Comparison of ENCODE assay signal across 9 mouse cellular contexts in the genomic region with DNA sequence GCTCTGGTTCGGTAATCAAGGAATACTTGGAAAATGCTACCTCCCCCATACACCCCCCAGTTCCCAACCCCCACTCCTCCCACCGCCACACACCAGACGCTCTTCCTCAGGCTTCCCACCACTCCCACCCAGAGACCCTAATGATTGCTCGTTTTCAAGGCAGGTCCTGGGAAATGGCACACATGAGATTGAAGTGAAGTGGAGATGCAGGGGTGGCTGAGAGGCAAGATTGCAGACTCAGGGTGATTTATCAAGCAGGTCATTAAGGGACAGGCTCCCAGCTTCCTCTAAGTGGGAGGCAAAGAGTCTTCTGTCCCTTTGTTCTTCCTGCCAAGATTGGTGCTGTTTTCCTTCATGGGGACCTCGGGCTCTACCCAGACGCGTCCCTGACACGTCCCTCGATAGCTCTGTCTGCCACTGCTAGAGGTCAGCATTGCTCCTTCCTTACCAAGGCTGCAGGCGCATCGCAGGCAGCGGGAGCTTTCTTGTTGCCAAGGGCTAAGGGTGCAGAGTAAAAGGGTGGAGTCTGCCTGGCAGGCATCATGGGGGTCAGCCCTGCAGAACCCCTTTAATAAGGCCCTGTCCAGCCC.
DNase-seq lines count a peak whose midpoint lies in the region; ATAC-seq and TF ChIP-seq lines count a peak whose summit lies in the region.
"Had no signal": no experiment of that assay in that cellular context is flagged by ENCODE, and none has a peak within 500 bp of the region (broad histone marks: within the 10 kb centered on the region; RNA-seq: fewer than 3 reads in every experiment).

No protein-coding gene starts in this region.

- peak overlapping the region; percentile 28; the same call in 1 of the 2 replicates for H3K27ac ChIP-seq in embryonic facial prominence, embryonic 14.5 days (replicated peaks; ENCODE audit: low read depth, low read length)
- H3K27ac ChIP-seq in hindbrain, embryonic 13.5 days, result 0 out of 2 replicates have a peak overlapping the region, but pooled peaks have one; percentile 5
- no peak overlapping the region for H3K27ac ChIP-seq in lung, postnatal 0 days (ENCODE audit: low read length)
- H3K27ac ChIP-seq in stomach, embryonic 16.5 days (ENCODE audit: low read length), result no peak overlapping the region

- ATAC-seq in embryonic facial prominence, embryonic 14.5 days (ENCODE audit: low read depth), result no peak; the same call in 1 of the 2 replicates
- ATAC-seq in hindbrain, embryonic 13.5 days (ENCODE audit: low FRiP score), result peak; percentile 67
- ATAC-seq in lung, postnatal 0 days, result peak; percentile 56
- peak; percentile 34; the same call in 1 of the 2 replicates for ATAC-seq in stomach, embryonic 16.5 days (ENCODE audit: insufficient read depth, low FRiP score)
- no peak for ATAC-seq in inflammation-experienced regulatory T-cells, adult 6 months

- H3K4me3 ChIP-seq in embryonic facial prominence, embryonic 14.5 days (ENCODE audit: low read depth, low read length), result no peak overlapping the region
- no peak overlapping the region for H3K4me3 ChIP-seq in hindbrain, embryonic 13.5 days
- no peak overlapping the region for H3K4me3 ChIP-seq in lung, postnatal 0 days (ENCODE audit: low read depth, low read length)
- H3K4me3 ChIP-seq in stomach, embryonic 16.5 days (replicated peaks; ENCODE audit: low read length), result no peak overlapping the region
- H3K4me3 ChIP-seq: erythroblast, embryonic 14.5 days had no signal

- DNase-seq in heart, adult 11 months, result peak; percentile 95
- DNase-seq in heart, adult 8-10 months (ENCODE audit: low spot score), result no peak
- DNase-seq in adrenal gland, postnatal 14 days, result peak; percentile 76
- DNase-seq in embryonic facial prominence, embryonic 14.5 days (ENCODE audit: low spot score), result peak; percentile 60
- DNase-seq in lung, postnatal 0 days (ENCODE audit: low spot score), result peak; percentile 70

- peak; percentile 64 for TF ChIP-seq CTCF in lung, postnatal 0 days (IDR thresholded peaks at IDR 0.05)

- H3K36me3 ChIP-seq in embryonic facial prominence, embryonic 14.5 days (ENCODE audit: control insufficient read depth, insufficient read depth, low read length), result no peaks in the 10 kb centered on the region
- no peaks in the 10 kb centered on the region for H3K36me3 ChIP-seq in hindbrain, embryonic 13.5 days
- H3K36me3 ChIP-seq in lung, postnatal 0 days (ENCODE audit: insufficient read depth, low read length), result no peaks in the 10 kb centered on the region
- H3K36me3 ChIP-seq in stomach, embryonic 16.5 days (ENCODE audit: control insufficient read depth, insufficient read depth, low read length), result no peaks in the 10 kb centered on the region

- H3K9me3 ChIP-seq in embryonic facial prominence, embryonic 14.5 days (ENCODE audit: control insufficient read depth, low read length), result no peaks in the 10 kb centered on the region
- no peaks in the 10 kb centered on the region for H3K9me3 ChIP-seq in hindbrain, embryonic 13.5 days
- no peaks in the 10 kb centered on the region for H3K9me3 ChIP-seq in lung, postnatal 0 days (ENCODE audit: low read length)
- H3K9me3 ChIP-seq in stomach, embryonic 16.5 days (replicated peaks; ENCODE audit: control insufficient read depth, low read length), result no peaks in the 10 kb centered on the region

- H3K4me2 ChIP-seq in embryonic facial prominence, embryonic 14.5 days (ENCODE audit: low read depth, low read length), result no peak overlapping the region
- H3K4me2 ChIP-seq in hindbrain, embryonic 13.5 days, result peak overlapping the region; percentile 19; the same call in 1 of the 2 replicates
- H3K4me2 ChIP-seq in lung, postnatal 0 days (replicated peaks; ENCODE audit: low read depth, low read length), result no peak overlapping the region
- H3K4me2 ChIP-seq in stomach, embryonic 16.5 days (ENCODE audit: low read depth, low read length), result no peak overlapping the region

- 18% methylated on average over 12 of the region's 12 CpGs for WGBS in embryonic facial prominence, embryonic 14.5 days
- 13% methylated on average over 12 of the region's 12 CpGs for WGBS in hindbrain, embryonic 13.5 days
- WGBS in lung, postnatal 0 days, result 26% methylated on average over 12 of the region's 12 CpGs
- WGBS in stomach, embryonic 16.5 days, result 26% methylated on average over 12 of the region's 12 CpGs

- H3K27me3 ChIP-seq in embryonic facial prominence, embryonic 14.5 days (replicated peaks; ENCODE audit: control insufficient read depth, insufficient read depth, low read length), result no peaks in the 10 kb centered on the region
- H3K27me3 ChIP-seq in hindbrain, embryonic 13.5 days, result no peaks in the 10 kb centered on the region
- H3K27me3 ChIP-seq in lung, postnatal 0 days (replicated peaks; ENCODE audit: insufficient read depth, low read length), result no peaks in the 10 kb centered on the region
- H3K27me3 ChIP-seq in stomach, embryonic 16.5 days (ENCODE audit: control insufficient read depth, insufficient read depth, low read length), result no peaks in the 10 kb centered on the region

- TF ChIP-seq EP300 in lung, postnatal 0 days (IDR thresholded peaks at IDR 0.05), result no peak

- H3K9ac ChIP-seq in embryonic facial prominence, embryonic 14.5 days (ENCODE audit: low read depth, low read length), result 0 out of 2 replicates have a peak overlapping the region, but pooled peaks have one; percentile 21
- H3K9ac ChIP-seq in hindbrain, embryonic 13.5 days, result peak overlapping the region; percentile 43; the same call in 1 of the 2 replicates
- no peak overlapping the region for H3K9ac ChIP-seq in lung, postnatal 0 days (replicated peaks; ENCODE audit: low read depth)
- H3K9ac ChIP-seq in stomach, embryonic 16.5 days (ENCODE audit: low read length), result no peak overlapping the region

- H3K4me1 ChIP-seq in embryonic facial prominence, embryonic 14.5 days (ENCODE audit: control insufficient read depth, insufficient read depth, low read length), result peaks cover 59% of the 10 kb centered on the region
- peaks cover 38% of the 10 kb centered on the region for H3K4me1 ChIP-seq in hindbrain, embryonic 13.5 days (replicated peaks)
- peaks cover 13% of the 10 kb centered on the region for H3K4me1 ChIP-seq in lung, postnatal 0 days (ENCODE audit: insufficient read depth, low read depth, low read length)
- H3K4me1 ChIP-seq in stomach, embryonic 16.5 days (ENCODE audit: control insufficient read depth, insufficient read depth, low read length), result peaks cover 26% of the 10 kb centered on the region

Comparison
In these comparisons a context has a peak if more than half of its experiments do, and no peak if none do; other contexts are left out.
1. ATAC-seq: peak in hindbrain, embryonic 13.5 days (single experiment), lung, postnatal 0 days (single experiment) and stomach, embryonic 16.5 days (single experiment); none in embryonic facial prominence, embryonic 14.5 days (single experiment) and inflammation-experienced regulatory T-cells, adult 6 months (single experiment).
2. H3K27ac ChIP-seq: peak in embryonic facial prominence, embryonic 14.5 days (single experiment) and hindbrain, embryonic 13.5 days (single experiment); none in lung, postnatal 0 days (single experiment) and stomach, embryonic 16.5 days (single experiment).
3. H3K9ac ChIP-seq: peak in embryonic facial prominence, embryonic 14.5 days (single experiment) and hindbrain, embryonic 13.5 days (single experiment); none in lung, postnatal 0 days (single experiment) and stomach, embryonic 16.5 days (single experiment).